In the genomic region with DNA sequence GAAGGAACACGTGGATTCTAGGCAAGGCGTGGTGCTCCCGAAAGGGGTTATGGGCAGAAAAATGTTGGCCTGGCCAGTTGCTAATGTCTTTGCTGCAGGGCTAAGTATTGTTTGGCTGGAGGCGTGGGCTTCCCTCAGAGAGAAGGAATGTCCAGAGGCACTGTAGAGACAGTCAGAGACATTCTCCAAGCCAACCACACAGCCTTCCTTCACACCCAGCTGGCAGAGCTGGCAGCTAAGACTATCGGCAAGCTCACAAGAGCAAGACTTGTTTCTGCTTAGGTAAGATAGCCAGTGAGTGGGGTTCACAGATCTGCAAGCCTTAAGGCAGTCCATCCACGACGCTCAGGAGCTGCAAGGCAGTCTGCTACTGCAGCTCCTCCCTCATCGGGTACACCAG, we compare ENCODE assay signal across 12 mouse cellular contexts. TPM values are rescaled to one million over a fixed set of nuclear protein-coding genes. Genes with fewer than 3 reads are reported as not detected.
DNase-seq lines count a peak whose midpoint lies in the region.
"Had no signal": no experiment of that assay in that cellular context is flagged by ENCODE, and none has a peak within 500 bp of the region (broad histone marks: within the 10 kb centered on the region; RNA-seq: fewer than 3 reads in every experiment).

No protein-coding gene starts in this region.

- intact Hi-C loops in gastrocnemius, postnatal 14 days (cut with DNase I; ENCODE audit: low total_unique reads), result no loop called here
- intact Hi-C loops in gastrocnemius, postnatal 36 days (cut with DNase I), result no loop called here
- intact Hi-C loops in heart, postnatal 10 days (cut with DNase I), result loop anchor here (2.0 kb wide), 1 partner anchor 15 kb away; the partner anchor contains the start of gene Ssh1

- DNase-seq in gastrocnemius, postnatal 14 days, result peak; percentile 52
- DNase-seq in gastrocnemius, postnatal 36 days, result no peak
- peak; percentile 72 for DNase-seq in lung, postnatal 10 days
- no peak for DNase-seq in lung, adult 18-20 months
- DNase-seq in heart, postnatal 10 days, result peak; percentile 33 to 60
- peak; percentile 32 for DNase-seq in skeletal muscle tissue, adult 2 months (ENCODE audit: low read depth, low spot score)
- no peak for DNase-seq in urinary bladder, postnatal 10 days (ENCODE audit: low spot score)
- no peak for DNase-seq in adrenal gland, postnatal 4 days (ENCODE audit: low spot score in 2 of 2)
- DNase-seq: forebrain, postnatal 0 days; kidney, postnatal 10 days had no signal

RNA-seq across cellular contexts. Expression of gene Ssh1, which starts 16.4 kb away (rescaled TPM):
- 1 to 10 TPM; 5.6 to 8.9 TPM for total RNA-seq in gastrocnemius, postnatal 14 days (2021)
- total RNA-seq in gastrocnemius, postnatal 36 days (2021), result 1 to 10 TPM; 5.1 to 7.5 TPM
- 10 to 100 TPM; 18.6 to 20.3 TPM for total RNA-seq in heart, postnatal 10 days (2021)
- total RNA-seq in adrenal gland, postnatal 4 days (2021), result 10 to 100 TPM; 25.0 to 27.4 TPM

RNA-seq across cellular contexts. Expression of gene Dao, which starts 26.2 kb away (rescaled TPM):
- not detected for total RNA-seq in gastrocnemius, postnatal 14 days (2021)
- not detected for total RNA-seq in gastrocnemius, postnatal 36 days (2021)
- total RNA-seq in heart, postnatal 10 days (2021), result not detected
- total RNA-seq in adrenal gland, postnatal 4 days (2021), result 10 to 100 TPM in 1 of 2 experiments, under 1 TPM in 1; 0.51 to 16.1 TPM
- total RNA-seq: forebrain, postnatal 0 days; left cerebral cortex, postnatal 14 days; midbrain, postnatal 0 days had no signal

Comparison
In these comparisons a context has a peak if more than half of its experiments do, and no peak if none do; other contexts are left out.
1. DNase-seq: peak in gastrocnemius, postnatal 14 days (single experiment), lung, postnatal 10 days (single experiment), heart, postnatal 10 days (2 of 2) and skeletal muscle tissue, adult 2 months (single experiment); none in gastrocnemius, postnatal 36 days (0 of 2), lung, adult 18-20 months (0 of 2), urinary bladder, postnatal 10 days (single experiment) and adrenal gland, postnatal 4 days (0 of 2).